Mouse (Mus musculus) embryo, embryonic 10.5 days (tissue): ENCODE data around the gene Gm5796.
"Not testable (repeated sequence)": the region's sequence is repeated elsewhere in the genome, so short reads cannot be mapped to it uniquely, and the experiment has no call there.

Experiments used
- DNase-seq: peaks from one replicate; pipeline ENCODE4 v3.0.0-alpha.2; 2015; ENCODE audit warnings: low spot score

Gene Gm5796

GRCm38 (mm10) chr14:4023641-4024040 is at the start of gene Gm5796:
Gene Gm5796, plus strand, starts transcription at chr14:4023941.
- not testable (repeated sequence) for DNase-seq

GRCm38 (mm10) chr14:3998094-3998493 is 25.6 kb upstream of the Gm5796 start, which contains the start of gene Gm3099:
Gene Gm3099, plus strand, starts transcription at chr14:3998394.
- not testable (repeated sequence) for DNase-seq

DNA sequence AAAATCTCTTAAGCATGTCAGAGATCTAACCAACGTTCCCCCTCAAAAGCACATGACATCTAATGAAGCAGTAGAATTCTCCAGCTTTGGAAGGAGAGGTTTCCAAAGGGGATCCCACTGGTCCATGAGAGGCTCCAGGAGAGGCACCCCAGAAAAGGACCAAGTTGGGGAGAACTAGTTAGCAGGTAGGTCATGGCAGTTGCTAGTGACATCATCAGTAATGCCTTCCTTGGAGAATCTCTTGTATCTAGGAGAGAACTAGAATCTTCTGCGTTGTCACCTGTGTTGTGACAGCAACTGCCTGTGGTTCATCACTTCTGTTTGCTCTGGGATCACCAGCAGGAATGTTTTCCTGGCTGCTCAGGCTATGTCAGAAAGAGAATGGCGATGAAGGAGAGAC is 60.1 kb downstream of the Gm5796 start, which contains the start of gene Gm3115:
Gene Gm3115 (plus strand): TSS at position 301 of the 400 bp plus-strand sequence.
- DNase-seq = not testable (repeated sequence)
